In genomic region chr2:106854758-106855157, GRCm38 (mm10) we compare ENCODE assay signal across 8 mouse cellular contexts.
DNase-seq lines count a peak whose midpoint lies in the region; ATAC-seq and TF ChIP-seq lines count a peak whose summit lies in the region.
"Had no signal": no experiment of that assay in that cellular context is flagged by ENCODE, and none has a peak within 500 bp of the region (broad histone marks: within the 10 kb centered on the region; RNA-seq: fewer than 3 reads in every experiment).

No protein-coding gene starts in this region.

- no peaks in the 10 kb centered on the region for H3K27me3 ChIP-seq in heart, embryonic 14.5 days (ENCODE audit: control insufficient read depth, insufficient read depth, low read length)

- H3K4me2 ChIP-seq in heart, embryonic 14.5 days (ENCODE audit: low read length): peak overlapping the region; percentile 36

- H3K27ac ChIP-seq in heart, embryonic 14.5 days (replicated peaks in 1 of 2; ENCODE audit: control insufficient read depth in 1 of 2, insufficient read depth in 1 of 2, low read depth in 2 of 2, low read length in 2 of 2): peak overlapping the region; percentile 35 to 51

- peaks cover 34 to 57% of the 10 kb centered on the region in 2 experiments for H3K4me1 ChIP-seq in heart, embryonic 14.5 days (ENCODE audit: control insufficient read depth in 2 of 2, insufficient read depth in 2 of 2, low read length in 2 of 2)

- WGBS in heart, embryonic 14.5 days: 18% methylated on average over 8 of the region's 8 CpGs

- H3K4me3 ChIP-seq in heart, embryonic 14.5 days (ENCODE audit: control insufficient read depth in 1 of 2, insufficient read depth in 1 of 2, low read depth in 1 of 2, low read length in 2 of 2): no peak overlapping the region

- H3K9ac ChIP-seq in heart, embryonic 14.5 days (ENCODE audit: low read length): no peak overlapping the region

- DNase-seq in MN1 (ENCODE audit: low spot score) (peak; percentile 45), adipocyte (ENCODE audit: low spot score) (no peak)
- DNase-seq in brain, embryonic 14.5 days (ENCODE audit: low read depth): peak; percentile 79
- DNase-seq in mesoderm, embryonic 11.5 days (ENCODE audit: low read depth, low spot score): peak; percentile 58
- DNase-seq in urinary bladder, adult 2 months (ENCODE audit: low spot score): no peak
- DNase-seq in frontal cortex, postnatal 10 days (ENCODE audit: low spot score in 2 of 2): no peak
- DNase-seq: cerebellum, adult 8-10 months had no signal

- ATAC-seq in heart, embryonic 14.5 days (ENCODE audit: insufficient number of reproducible peaks, insufficient read depth, low FRiP score, low read depth): peak; percentile 37; the same call in 1 of the 2 replicates

- no peaks in the 10 kb centered on the region for H3K9me3 ChIP-seq in heart, embryonic 14.5 days (ENCODE audit: control insufficient read depth, low read length)

- H3K36me3 ChIP-seq in heart, embryonic 14.5 days (ENCODE audit: control insufficient read depth, insufficient read depth, low read length): no peaks in the 10 kb centered on the region

- no peak for TF ChIP-seq CTCF in brain, embryonic 14.5 days (IDR thresholded peaks at IDR 0.05; ENCODE audit: borderline replicate concordance, extremely low read depth, insufficient read depth, insufficient read length)

- no peak for TF ChIP-seq POLR2A in brain, embryonic 14.5 days (IDR thresholded peaks at IDR 0.05; ENCODE audit: borderline replicate concordance, extremely low read depth, insufficient read depth, insufficient read length, poor library complexity, severe bottlenecking)

Comparison
In these comparisons a context has a peak if more than half of its experiments do, and no peak if none do; other contexts are left out.
1. DNase-seq: peak in MN1 (single experiment), brain, embryonic 14.5 days (single experiment) and mesoderm, embryonic 11.5 days (single experiment); none in urinary bladder, adult 2 months (single experiment), adipocyte (single experiment) and frontal cortex, postnatal 10 days (0 of 2).